Mouse (Mus musculus) retina, postnatal 1 day (tissue): ENCODE results near the gene Glrx.

Experiments
- DNase-seq: peaks from one replicate; pipeline ENCODE4 v3.0.0-alpha.2; 2012

The Glrx gene

GRCm38 (mm10) chr13:75892876-75893275 is 53.2 kb downstream of the Glrx start:
- no peak for DNase-seq
